Mouse (Mus musculus) kidney, adult 2 months (tissue): ENCODE data around the gene Pdcd1lg2.

Experiments
- CTCF ChIP-seq: fragments of 200-500 bp; conservative IDR thresholded peaks from 2 replicates; pipeline ENCODE4 v1.5.1; 2011; ENCODE audit warnings: low read depth, mild to moderate bottlenecking, control low read depth, low read length, moderate library complexity, mixed read lengths; ENCODE audit not compliant: insufficient read depth, insufficient read length
- POLR2A ChIP-seq: fragments of 200-500 bp; IDR thresholded peaks from one replicate; pipeline ENCODE4 v1.6.1; 2011; ENCODE audit warnings: low read depth, low read length, control low read depth

- TF ChIP-seq POLR2A (no peak), CTCF (no peak)
Observed at GRCm38 (mm10) chr19:29420397-29420796, 9.7 kb downstream of the Pdcd1lg2 start.
